Mouse (Mus musculus) brown adipose tissue, adult 24 weeks (tissue): Measurements from ENCODE around the gene Adamts17. TPM values are rescaled to one million over a fixed set of nuclear protein-coding genes. Genes with fewer than 3 reads are reported as not detected.

Experiments used
- H3K27ac ChIP-seq: fragments of 200-500 bp; replicated peaks from 2 replicates; pipeline ENCODE4 v1.5.1; 2012; ENCODE audit warnings: low read depth, mild to moderate bottlenecking, low read length
- H3K4me1 ChIP-seq: fragments of 200-500 bp; 2 replicates; pipeline ENCODE4 v1.6.1; 2012; ENCODE audit warnings: low read length, mixed read lengths; ENCODE audit not compliant: control insufficient read depth, insufficient read depth, insufficient read length
- H3K4me3 ChIP-seq: fragments of 200-500 bp; 2 replicates; pipeline ENCODE4 v1.5.1; 2012; ENCODE audit warnings: low read depth, mild to moderate bottlenecking, low read length, moderate library complexity; ENCODE audit not compliant: insufficient read depth
- polyA plus RNA-seq: library from polyadenylated mRNA; stranded (reverse); fragments of >200 nt; gene quantifications from 2 replicates; pipeline ENCODE4 v1.2.4, GENCODE M21; 2012; ENCODE audit not compliant: missing spikeins, insufficient read depth, insufficient read length

Gene Adamts17
- polyA plus RNA-seq, 1 experiment: not detected

- H3K27ac ChIP-seq: no peak overlapping the region
- H3K4me3 ChIP-seq: no peak overlapping the region
- no peaks in the 10 kb centered on the region for H3K4me1 ChIP-seq
These were observed 164.1 kb downstream of the Adamts17 start for GRCm38 (mm10) chr7:67003648-67004047.

GRCm38 (mm10) chr7:67004220-67004619 lies 164.7 kb downstream of the Adamts17 start:
- H3K4me1 ChIP-seq: no peaks in the 10 kb centered on the region
- no peak overlapping the region for H3K4me3 ChIP-seq
- H3K27ac ChIP-seq: no peak overlapping the region

GRCm38 (mm10) chr7:67009841-67010240 lies 170.3 kb downstream of the Adamts17 start:
- Histone ChIP-seq H3K4me1 (peaks cover 2% of the 10 kb centered on the region), H3K4me3 (no peak overlapping the region), H3K27ac (no peak overlapping the region)

GRCm38 (mm10) chr7:67012011-67012751 lies 172.6 kb downstream of the Adamts17 start:
- no peak overlapping the region for H3K4me3 ChIP-seq
- H3K27ac ChIP-seq: no peak overlapping the region
- H3K4me1 ChIP-seq: peaks cover 2% of the 10 kb centered on the region

- 0 out of 2 replicates have a peak overlapping the region, but pooled peaks have one; percentile 21 for H3K4me3 ChIP-seq
- no peak overlapping the region for H3K27ac ChIP-seq
- peaks cover 2% of the 10 kb centered on the region for H3K4me1 ChIP-seq
These were observed 173.8 kb downstream of the Adamts17 start for GRCm38 (mm10) chr7:67013211-67013895.

- H3K4me1 ChIP-seq: no peaks in the 10 kb centered on the region
- H3K27ac ChIP-seq: no peak overlapping the region
- H3K4me3 ChIP-seq: no peak overlapping the region
These were observed 180.4 kb downstream of the Adamts17 start for GRCm38 (mm10) chr7:67019937-67020336.

GRCm38 (mm10) chr7:67026114-67027070 lies 186.9 kb downstream of the Adamts17 start:
- no peaks in the 10 kb centered on the region; the same call in 1 of the 2 replicates for H3K4me1 ChIP-seq
- no peak overlapping the region for H3K27ac ChIP-seq
- H3K4me3 ChIP-seq: no peak overlapping the region

GRCm38 (mm10) chr7:67027216-67027615 lies 187.7 kb downstream of the Adamts17 start:
- Histone ChIP-seq H3K27ac (no peak overlapping the region), H3K4me3 (no peak overlapping the region), H3K4me1 (no peaks in the 10 kb centered on the region; the same call in 1 of the 2 replicates)

GRCm38 (mm10) chr7:67027696-67028095 lies 188.2 kb downstream of the Adamts17 start:
- no peak overlapping the region for H3K27ac ChIP-seq
- no peaks in the 10 kb centered on the region; the same call in 1 of the 2 replicates for H3K4me1 ChIP-seq
- H3K4me3 ChIP-seq: no peak overlapping the region

- H3K4me1 ChIP-seq: no peaks in the 10 kb centered on the region; the same call in 1 of the 2 replicates
- H3K4me3 ChIP-seq: no peak overlapping the region
- H3K27ac ChIP-seq: no peak overlapping the region
These were observed 189.4 kb downstream of the Adamts17 start for GRCm38 (mm10) chr7:67028902-67029301.

- no peak overlapping the region for H3K4me3 ChIP-seq
These were observed 189.9 kb downstream of the Adamts17 start for GRCm38 (mm10) chr7:67029481-67029880.

GRCm38 (mm10) chr7:67031284-67031683 lies 191.7 kb downstream of the Adamts17 start:
- H3K4me1 ChIP-seq: peaks cover 2% of the 10 kb centered on the region
- no peak overlapping the region for H3K4me3 ChIP-seq
- no peak overlapping the region for H3K27ac ChIP-seq

More at GRCm38 (mm10) chr7:67029481-67029880, 189.9 kb downstream of the Adamts17 start:
- H3K27ac ChIP-seq: no peak overlapping the region
- H3K4me1 ChIP-seq: peaks cover 2% of the 10 kb centered on the region

- H3K27ac ChIP-seq: no peak overlapping the region
- peaks cover 2% of the 10 kb centered on the region for H3K4me1 ChIP-seq
- no peak overlapping the region for H3K4me3 ChIP-seq
These were observed 193.1 kb downstream of the Adamts17 start for GRCm38 (mm10) chr7:67032616-67033015.

GRCm38 (mm10) chr7:67034369-67034768 lies 194.8 kb downstream of the Adamts17 start:
- Histone ChIP-seq H3K4me1 (peaks cover 2% of the 10 kb centered on the region), H3K4me3 (no peak overlapping the region), H3K27ac (no peak overlapping the region)

- H3K4me3 ChIP-seq: no peak overlapping the region
- H3K4me1 ChIP-seq: peaks cover 2% of the 10 kb centered on the region; the same call in 1 of the 2 replicates
- H3K27ac ChIP-seq: no peak overlapping the region
These were observed 195.7 kb downstream of the Adamts17 start for GRCm38 (mm10) chr7:67035246-67035645.
